Mouse (Mus musculus) forelimb bud, embryonic 11.5 days (tissue): ENCODE results near the gene Adprm.
"Not testable (repeated sequence)": the region's sequence is repeated elsewhere in the genome, so short reads cannot be mapped to it uniquely, and the experiment has no call there.

ENCODE experiments used
- DNase-seq: peaks from one replicate; pipeline ENCODE4 v3.0.0-alpha.2; 2012; ENCODE audit warnings: low read depth, low spot score

The Adprm gene

DNA sequence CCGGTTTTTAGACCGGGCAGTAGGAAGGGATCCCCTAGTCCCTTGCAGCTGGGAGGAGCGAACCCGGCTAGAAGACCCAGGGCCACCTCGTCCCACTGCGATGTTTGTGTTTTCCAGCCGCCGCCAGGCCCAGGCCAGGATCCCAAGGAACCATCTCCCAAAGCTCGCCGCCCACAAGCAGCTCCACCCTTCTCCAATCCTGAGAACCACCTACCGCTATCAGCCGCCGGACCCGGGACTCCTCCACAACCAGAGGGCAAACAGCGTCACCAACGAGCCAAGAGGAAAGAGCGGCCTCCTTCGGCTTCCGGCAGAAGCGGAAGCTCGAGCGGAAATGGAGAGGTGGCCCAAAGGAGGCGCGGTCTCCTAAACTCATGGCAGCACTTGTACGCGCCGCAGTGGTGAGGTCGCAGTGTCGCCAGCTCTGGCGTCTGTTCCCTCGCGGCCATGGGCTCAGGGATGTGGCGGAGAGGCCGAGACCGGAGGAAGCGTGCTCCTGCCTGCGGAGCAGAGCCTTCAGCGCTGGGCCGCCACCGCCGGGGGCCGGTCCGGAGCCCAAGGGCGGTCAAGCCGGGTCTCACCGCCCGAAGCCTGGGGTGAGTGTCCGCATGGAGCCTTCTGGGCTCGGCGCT lies at the start of gene Adprm, which contains the start of gene Sco1:
Adprm (minus strand) TSS at position 274 of the 632 bp plus-strand sequence.
Sco1 (plus strand) TSS at position 350 of the 632 bp plus-strand sequence.
- DNase-seq: peak; percentile 80

DNA sequence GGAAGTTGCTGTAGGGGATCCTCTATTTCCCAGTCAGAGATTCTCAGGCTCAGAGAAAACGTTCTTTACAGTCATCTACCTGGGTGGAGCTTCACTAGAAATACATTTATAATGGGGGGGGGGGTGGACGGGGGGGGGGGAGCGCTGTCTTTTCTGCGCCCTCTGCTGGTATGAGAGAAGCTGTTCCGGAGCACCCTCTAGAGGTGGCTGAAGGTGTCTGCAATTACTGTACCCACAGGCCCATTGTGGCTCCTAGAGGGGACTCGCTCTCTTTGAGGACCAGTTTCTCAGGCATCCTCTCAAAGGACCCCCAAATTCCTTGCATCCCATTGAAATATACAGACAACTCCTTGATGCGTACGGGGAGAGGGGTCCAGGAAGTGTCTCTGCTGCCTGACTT lies 49.3 kb upstream of the Adprm start:
- DNase-seq: no peak

DNA sequence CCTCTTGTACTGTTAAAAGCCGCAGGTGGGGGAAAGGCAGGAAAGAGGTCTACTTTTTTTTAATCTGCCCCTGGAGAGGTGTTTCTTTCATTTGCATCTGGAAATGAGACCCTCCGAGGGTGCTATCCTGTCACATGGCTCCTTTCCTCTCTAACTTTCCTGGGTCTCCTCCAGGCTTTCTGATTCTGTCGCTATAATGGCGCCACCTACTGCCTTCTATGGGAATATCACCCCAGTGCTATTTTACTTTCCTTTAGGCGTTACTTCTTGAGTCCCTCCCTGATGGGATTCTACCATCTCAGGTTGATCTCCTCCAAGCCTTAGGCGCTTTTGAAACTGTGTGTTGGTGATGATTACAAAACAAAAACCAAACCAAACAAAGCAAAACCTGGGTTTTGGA lies 47.8 kb upstream of the Adprm start:
- no peak for DNase-seq

DNA sequence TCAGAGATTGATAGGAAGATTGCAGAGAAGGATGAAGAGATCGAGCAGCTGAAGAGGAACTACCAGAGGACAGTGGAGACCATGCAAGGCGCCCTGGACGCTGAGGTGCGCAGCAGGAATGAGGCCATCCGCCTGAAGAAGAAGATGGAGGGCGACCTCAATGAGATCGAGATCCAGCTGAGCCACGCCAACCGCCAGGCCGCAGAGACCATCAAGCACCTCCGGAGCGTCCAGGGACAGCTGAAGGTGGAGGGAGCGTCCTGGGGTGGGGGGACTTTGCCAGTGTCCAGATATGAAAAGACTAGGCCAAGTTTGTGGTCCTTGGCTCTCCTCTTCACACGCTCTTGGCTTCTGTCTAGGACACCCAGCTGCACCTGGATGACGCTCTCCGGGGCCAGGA lies 46.8 kb upstream of the Adprm start:
- DNase-seq: no peak

DNA sequence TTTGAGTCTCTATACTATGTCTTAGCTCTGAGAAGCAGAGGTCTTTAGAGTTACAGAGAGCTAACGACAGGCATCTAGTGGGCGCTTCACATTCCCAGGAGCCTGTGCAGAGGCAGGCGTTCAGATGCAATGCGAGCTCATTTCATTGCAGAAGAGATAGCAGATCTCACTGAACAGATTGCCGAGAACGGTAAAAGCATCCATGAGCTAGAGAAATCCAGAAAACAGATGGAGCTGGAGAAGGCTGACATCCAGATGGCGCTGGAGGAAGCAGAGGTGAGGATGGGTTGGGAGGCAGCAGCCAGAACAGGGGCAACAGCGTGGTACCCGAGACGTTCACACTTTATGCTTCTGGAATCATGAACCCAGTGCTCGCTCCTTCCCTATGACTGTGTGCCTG lies 46.0 kb upstream of the Adprm start:
- no peak for DNase-seq

DNA sequence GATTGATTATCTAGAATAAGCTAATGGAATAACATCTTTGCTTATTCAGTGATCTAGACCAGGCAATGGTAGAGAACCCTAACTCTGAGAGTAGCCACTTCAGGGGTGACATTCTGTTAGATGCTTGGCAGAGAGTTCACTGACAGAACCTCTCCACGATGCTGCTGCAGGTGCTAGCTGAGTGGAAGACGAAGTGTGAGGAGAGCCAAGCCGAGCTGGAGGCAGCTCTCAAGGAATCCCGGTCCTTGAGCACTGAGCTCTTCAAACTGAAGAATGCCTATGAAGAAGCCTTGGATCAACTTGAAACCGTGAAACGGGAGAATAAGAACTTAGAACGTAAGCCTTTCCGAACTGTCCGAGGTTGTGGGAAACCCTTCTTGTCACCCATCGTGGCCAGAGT lies 45.3 kb upstream of the Adprm start:
- no peak for DNase-seq

DNA sequence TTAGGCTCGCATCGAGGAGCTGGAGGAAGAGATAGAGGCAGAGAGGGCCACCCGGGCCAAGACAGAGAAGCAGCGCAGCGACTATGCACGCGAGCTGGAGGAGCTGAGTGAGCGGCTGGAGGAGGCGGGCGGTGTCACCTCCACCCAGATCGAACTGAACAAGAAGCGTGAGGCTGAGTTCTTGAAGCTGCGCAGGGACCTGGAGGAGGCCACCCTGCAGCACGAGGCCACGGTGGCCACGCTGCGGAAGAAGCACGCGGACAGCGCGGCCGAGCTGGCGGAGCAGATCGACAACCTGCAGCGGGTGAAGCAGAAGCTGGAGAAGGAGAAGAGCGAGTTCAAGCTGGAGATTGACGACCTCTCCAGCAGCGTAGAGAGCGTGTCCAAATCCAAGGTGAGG lies 42.1 kb upstream of the Adprm start:
- DNase-seq: no peak

DNA sequence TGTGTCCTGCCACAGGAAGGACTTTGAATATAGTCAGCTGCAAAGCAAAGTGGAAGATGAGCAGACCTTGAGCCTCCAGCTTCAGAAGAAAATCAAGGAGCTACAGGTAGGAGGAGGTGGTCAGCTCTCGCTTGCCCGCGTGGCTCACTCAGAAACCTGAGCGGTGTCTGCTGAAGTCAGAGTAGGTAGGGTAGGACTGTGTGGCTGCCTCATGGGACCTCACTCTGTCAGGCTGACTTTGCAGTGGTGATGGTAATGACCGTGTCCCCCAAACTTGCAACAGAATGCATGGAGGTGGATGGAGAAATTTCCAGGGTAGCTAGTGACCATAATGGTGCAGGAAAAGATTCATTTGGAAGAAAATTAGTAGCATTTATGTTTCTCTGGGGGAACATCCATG lies 41.3 kb upstream of the Adprm start:
- no peak for DNase-seq

DNA sequence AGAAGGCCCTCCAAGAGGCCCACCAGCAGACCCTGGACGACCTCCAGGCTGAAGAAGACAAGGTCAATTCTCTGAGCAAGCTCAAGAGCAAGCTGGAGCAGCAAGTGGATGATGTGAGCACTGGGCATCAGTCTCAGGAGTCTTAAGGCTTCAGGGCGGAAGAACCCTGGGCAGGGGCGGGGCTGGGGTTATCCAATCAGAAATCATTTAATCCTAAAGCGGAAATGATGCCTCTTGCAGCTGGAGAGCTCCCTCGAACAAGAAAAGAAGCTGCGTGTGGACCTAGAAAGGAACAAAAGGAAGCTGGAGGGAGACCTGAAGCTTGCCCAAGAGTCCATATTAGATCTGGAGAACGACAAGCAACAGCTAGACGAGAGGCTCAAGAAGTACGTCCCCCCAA lies 40.8 kb upstream of the Adprm start:
- no peak for DNase-seq

DNA sequence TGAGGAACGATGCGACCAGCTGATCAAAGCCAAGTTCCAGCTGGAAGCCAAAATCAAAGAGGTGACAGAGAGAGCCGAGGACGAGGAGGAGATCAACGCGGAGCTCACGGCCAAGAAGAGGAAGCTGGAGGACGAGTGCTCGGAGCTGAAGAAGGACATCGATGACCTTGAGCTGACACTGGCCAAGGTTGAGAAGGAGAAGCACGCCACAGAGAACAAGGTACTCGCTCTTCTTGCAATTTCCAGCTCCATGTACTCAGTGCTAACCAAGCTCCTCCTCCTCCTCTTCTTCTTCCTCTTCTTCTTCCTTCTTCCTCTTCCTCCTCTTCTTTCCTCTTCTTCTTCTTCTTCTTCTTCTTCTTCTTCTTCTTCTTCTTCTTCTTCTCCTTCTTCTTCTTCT lies 40.0 kb upstream of the Adprm start:
- not testable (repeated sequence) for DNase-seq

DNA sequence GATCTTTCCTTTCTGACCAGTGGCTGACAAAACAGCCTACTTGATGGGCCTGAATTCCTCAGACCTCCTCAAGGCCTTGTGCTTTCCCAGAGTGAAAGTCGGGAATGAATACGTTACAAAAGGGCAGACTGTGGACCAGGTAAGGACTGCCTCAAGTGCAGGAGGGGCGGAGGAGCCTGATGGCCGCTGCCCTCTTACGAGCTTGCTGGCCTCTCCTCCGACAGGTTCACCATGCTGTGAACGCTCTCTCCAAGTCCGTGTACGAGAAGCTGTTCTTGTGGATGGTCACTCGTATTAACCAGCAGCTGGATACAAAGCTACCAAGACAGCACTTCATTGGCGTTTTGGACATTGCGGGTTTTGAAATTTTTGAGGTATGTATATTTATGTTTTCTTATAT lies 34.8 kb upstream of the Adprm start:
- DNase-seq: no peak

DNA sequence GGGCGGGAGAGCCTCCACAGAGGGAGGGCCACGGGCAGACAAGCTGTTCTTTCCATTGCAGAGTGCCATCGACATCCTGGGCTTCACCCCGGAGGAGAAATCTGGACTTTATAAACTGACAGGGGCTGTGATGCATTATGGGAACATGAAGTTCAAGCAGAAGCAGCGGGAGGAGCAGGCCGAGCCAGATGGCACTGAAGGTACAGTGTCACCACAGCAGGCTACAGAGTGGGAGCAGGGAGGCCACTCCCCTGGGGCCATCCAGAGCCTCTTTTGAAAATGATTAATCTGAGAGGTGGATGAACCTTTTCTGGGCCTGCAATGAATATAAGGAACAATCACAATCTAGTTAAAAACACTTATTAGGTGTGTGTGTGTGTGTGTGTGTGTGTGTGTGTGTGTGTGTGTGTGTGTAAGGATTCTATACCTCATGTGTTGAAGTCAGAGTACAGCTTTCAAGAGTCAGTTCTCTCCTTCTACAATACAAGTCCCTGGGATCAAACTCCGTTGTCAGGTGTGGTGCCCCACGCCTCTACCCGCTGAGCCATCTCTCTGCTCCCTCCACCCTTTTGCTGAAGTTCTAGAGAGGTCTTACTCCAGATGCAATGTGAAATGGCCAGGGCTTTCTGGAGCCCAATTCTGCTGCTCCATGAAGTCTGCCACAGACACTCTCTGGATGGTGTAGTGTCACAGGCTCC lies 34.2 kb upstream of the Adprm start:
- no peak for DNase-seq

DNA sequence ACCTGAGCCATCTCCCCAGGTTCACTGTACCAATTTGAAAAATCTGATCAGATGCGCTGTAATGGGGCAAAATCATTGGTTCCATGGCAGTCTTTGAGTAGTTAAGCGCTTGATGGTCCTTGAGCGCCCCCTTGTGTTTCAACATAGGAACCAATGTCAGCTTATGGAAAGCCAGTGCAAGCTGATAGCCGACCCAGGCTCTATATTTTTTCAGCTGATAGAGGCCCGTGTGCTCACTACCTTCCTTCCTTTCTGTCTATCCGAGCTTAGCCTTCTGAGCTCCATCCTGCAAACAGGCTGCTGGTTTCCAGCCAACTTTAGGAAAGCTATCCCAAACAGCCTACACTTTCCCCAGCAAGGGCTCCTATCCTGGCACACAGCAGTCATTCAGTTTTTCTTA lies 33.1 kb upstream of the Adprm start:
- DNase-seq: peak; percentile 80

DNA sequence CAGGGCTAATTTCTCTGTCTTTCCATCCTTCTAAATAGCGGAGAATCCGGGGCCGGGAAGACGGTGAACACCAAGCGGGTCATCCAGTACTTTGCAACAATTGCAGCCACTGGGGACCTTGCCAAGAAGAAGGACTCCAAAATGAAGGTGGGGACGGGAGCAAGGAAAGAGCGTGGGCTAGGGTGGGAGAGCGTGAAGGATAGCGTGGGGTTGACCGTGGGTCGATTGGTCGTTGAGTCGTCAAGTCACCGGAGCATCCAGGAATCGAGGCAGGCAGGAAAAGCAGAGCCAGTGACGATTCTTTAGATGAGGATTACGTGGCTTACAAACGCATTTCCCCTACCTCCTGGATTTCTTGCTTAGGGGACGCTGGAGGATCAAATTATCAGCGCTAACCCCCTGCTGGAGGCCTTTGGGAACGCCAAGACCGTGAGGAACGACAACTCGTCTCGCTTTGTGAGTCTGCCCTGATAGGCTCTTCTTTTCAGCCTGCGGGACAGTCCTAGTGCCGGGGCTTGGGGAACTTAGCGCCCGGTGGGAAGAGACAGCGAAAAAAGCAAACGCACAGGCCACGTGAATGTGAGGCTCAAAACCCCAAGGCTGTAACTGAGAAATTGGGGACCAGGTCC lies 31.4 kb upstream of the Adprm start:
- DNase-seq: no peak

DNA sequence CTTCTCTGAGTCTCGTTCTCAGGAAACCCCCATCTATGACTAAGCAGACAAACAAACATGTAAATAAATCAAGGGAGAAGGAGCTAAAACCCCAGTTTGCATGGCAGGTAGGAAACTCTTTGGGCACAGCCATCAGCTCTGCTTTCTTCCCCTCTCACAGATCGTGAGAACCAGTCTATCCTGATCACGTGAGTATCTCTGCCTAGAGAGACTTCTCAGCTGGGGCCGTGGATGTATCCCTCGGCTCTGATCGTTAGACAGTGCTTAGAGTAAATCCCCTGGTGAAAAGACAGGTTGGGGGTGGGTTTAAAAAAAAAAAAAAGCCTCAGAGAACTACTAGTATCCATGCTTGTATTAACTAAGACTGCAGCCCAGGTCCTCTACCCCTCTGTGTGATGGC lies 30.8 kb upstream of the Adprm start:
- no peak for DNase-seq

DNA sequence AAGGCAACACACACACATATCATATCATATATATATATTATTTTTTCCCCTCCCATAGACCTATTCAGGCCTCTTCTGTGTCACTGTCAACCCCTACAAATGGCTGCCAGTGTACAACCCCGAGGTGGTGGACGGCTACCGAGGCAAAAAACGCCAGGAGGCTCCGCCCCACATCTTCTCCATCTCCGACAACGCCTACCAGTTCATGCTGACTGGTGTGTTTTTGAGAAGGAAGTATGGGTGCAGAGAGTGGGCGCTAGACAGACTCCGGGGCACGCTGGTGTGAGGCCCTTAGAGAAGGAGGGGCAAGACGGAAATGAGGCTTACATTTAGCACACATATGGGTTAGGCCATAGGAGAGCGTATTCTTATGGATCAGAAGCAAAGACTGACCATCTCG lies 30.4 kb upstream of the Adprm start:
- no peak for DNase-seq

DNA sequence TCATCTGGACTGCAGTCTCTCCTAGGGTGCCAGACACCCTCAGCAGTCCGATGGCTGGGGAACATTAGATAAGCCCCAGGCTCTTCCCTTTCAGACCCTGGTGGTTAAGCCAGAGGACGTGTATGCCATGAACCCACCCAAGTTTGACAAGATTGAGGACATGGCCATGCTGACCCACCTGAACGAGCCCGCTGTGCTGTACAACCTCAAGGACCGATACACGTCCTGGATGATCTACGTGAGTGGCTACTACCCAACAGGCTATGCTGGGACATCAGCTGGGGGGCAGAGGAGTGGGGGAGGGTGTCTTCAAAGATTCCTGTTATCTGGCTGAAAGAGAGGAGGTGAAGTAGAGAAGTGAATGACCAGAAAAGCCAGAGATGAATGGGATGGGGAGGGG lies 29.8 kb upstream of the Adprm start:
- DNase-seq: no peak

DNA sequence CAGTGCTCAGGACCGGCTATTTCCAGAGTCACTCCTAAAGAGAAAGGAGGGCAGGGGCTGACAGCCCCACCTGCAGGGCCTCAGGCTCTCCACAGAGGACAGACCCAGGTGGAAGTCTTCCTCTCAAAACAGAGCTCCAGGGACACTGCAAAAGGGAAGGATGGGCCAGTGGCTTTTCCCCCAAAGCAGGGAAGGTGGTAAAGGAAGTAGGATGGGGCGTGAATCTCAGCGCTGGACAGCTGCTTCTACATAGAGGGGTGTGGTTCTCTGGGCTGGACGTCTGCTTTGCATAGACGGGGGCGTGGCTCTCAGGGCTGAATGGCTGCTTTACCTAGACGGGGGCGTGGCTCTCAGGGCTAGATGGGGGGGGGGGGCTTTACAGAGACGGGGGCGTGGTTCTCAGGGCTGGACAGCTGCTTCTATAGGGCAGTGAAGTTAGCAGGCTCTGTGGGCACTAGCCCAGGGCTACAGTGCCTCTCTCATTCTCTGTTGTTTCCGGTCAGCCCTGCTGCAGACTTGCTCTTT lies 28.8 kb upstream of the Adprm start:
- DNase-seq: peak; percentile 66

DNA sequence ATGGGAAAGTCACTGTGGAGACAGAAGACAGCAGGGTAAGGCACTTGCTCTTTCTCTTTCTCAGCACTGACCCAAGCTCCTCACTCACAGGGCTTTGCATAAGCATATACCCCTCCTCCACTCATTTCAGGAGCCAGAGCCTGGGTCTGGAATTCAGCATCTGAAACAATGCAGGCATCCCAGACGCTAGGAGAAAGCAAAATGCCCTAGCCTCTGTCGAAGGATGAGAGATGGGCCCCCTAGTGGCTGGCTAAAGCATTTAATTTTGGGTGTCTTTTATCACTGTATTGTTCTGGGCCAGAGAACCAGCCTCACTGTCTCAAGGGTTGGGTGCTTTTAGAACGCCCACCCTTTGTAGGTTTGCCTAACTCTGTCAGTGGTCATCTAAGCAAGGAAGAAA lies 27.8 kb upstream of the Adprm start:
- peak; percentile 64 for DNase-seq

DNA sequence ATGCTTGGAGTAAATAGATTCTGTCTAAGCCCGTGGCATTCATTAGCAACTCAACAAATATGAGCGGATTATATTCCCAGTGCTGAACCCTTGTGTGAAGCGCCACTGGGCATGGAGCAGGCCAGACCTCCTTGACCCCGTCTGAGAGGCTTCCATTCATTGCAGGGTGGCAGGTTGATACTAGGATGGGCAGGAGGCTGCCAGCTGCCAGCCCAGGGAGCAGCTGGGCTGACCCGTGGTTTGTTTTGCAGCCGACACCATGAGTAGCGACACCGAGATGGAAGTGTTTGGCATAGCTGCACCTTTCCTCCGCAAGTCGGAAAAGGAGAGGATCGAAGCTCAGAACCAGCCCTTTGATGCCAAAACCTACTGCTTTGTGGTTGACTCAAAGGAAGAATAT lies 27.3 kb upstream of the Adprm start:
- DNase-seq: no peak

DNA sequence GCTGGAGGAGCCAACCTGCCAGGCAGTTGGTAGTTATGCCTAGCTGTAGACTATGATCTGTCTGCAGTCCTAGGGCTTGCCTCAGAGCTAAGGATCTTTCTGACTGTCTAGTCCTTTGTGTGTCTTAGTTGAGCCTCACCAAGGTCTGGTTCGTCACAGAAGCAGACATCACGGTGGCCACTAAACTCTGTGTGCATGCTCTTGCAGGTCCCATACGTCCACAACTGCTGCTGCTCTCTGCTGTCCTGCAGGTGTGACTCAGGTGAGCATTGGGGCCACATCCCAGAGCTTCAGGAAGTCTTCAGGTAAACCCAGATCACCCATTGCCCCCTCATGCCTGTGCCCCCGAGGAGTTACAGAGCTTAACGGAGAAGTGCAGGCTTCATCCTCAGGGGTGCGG lies 26.5 kb upstream of the Adprm start:
- DNase-seq: no peak

DNA sequence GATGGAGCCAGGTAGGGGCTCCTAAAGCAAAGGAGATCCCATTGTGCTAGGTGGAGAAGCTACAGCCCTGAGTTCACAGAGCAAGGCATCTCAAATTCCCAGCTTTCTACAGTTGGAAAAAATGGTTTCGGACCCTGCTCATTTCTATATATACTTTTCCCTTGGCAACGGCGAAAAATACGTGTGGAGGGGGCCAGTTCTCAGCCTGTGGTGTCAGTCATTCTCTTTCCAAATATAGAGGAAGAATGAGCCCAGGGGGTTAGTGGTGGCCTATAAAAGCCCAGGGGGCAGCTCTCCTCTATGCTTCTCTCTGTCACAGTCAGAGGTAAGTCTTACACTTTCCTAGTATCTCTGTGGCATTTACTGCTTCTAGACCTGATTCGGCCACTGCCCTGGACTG lies 25.6 kb upstream of the Adprm start, which contains the start of gene Myh3:
Myh3 (plus strand) TSS at position 301 of the 400 bp plus-strand sequence.
- DNase-seq: no peak

DNA sequence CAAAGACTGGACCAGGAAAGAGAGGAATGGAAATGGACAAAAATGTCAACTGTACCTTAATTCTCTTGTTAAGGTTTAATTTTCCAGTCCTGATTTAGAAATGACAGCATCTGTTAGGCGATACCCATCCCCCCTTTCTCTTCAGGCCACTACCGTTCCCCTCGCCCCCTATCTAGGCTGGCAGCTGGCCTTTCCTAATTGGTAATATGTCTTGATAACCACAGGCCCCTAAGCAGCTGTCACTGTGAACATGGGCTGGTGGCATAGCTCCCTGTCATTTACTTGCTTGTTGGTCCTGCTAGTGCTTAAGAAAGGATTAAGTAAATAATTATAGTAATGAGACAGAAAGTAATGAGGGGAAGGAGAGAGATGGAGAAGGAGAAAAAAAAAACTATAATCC lies 25.0 kb upstream of the Adprm start:
- DNase-seq: no peak
